Mouse (Mus musculus): ENCODE results near the gene Mpdu1. TPM values are rescaled to one million over a fixed set of nuclear protein-coding genes. Genes with fewer than 3 reads are reported as not detected.

Mpdu1 gene
- polyA plus RNA-seq, 1 experiment from 2014 or later = 34.5 TPM

- Histone ChIP-seq H3K36me3 (ENCODE audit: control insufficient read depth, insufficient read depth, low read length) (peaks cover 32% of the 10 kb centered on the region), H3K9ac (ENCODE audit: low read length) (peak overlapping the region; percentile 70), H3K4me3 (ENCODE audit: low read depth, low read length) (peak overlapping the region; percentile 50), H3K9me3 (ENCODE audit: control insufficient read depth, low read length) (no peaks in the 10 kb centered on the region), H3K4me1 (ENCODE audit: control insufficient read depth, insufficient read depth, low read length) (peaks cover 9% of the 10 kb centered on the region), H3K4me2 (peak overlapping the region; percentile 55), H3K27ac (ENCODE audit: low read depth, low read length) (no peak overlapping the region), H3K27me3 (ENCODE audit: control insufficient read depth, insufficient read depth, low read length) (no peaks in the 10 kb centered on the region)
- ATAC-seq (ENCODE audit: low FRiP score) (no peak), DNase-seq (ENCODE audit: low spot score, missing footprints) (peak; percentile 84)
- 80% methylated on average over 3 of the region's 3 CpGs for WGBS
These were observed 1.1 kb downstream of the Mpdu1 start for GRCm38 (mm10) chr11:69661221-69661881.

GRCm38 (mm10) chr11:69657462-69657881 lies 5.0 kb downstream of the Mpdu1 start:
- DNase-seq (ENCODE audit: low spot score, missing footprints) (peak; percentile 87), ATAC-seq (ENCODE audit: low FRiP score) (no peak)
- Histone ChIP-seq H3K4me2 (no peak overlapping the region), H3K27me3 (ENCODE audit: control insufficient read depth, insufficient read depth, low read length) (no peaks in the 10 kb centered on the region), H3K9ac (ENCODE audit: low read length) (no peak overlapping the region), H3K4me1 (ENCODE audit: control insufficient read depth, insufficient read depth, low read length) (peaks cover 11% of the 10 kb centered on the region), H3K27ac (ENCODE audit: low read depth, low read length) (no peak overlapping the region), H3K9me3 (ENCODE audit: control insufficient read depth, low read length) (no peaks in the 10 kb centered on the region), H3K36me3 (ENCODE audit: control insufficient read depth, insufficient read depth, low read length) (peaks cover 21% of the 10 kb centered on the region), H3K4me3 (ENCODE audit: low read depth, low read length) (no peak overlapping the region)
- 87% methylated on average over 15 of the region's 15 CpGs for WGBS

GRCm38 (mm10) chr11:69656617-69657461 lies 5.6 kb downstream of the Mpdu1 start:
- H3K27ac ChIP-seq (ENCODE audit: low read depth, low read length) = no peak overlapping the region
- 80% methylated on average over 10 of the region's 10 CpGs for WGBS
- H3K9me3 ChIP-seq (ENCODE audit: control insufficient read depth, low read length) = no peaks in the 10 kb centered on the region
- H3K27me3 ChIP-seq (ENCODE audit: control insufficient read depth, insufficient read depth, low read length) = no peaks in the 10 kb centered on the region
- DNase-seq (ENCODE audit: low spot score, missing footprints) (peak; percentile 96), ATAC-seq (ENCODE audit: low FRiP score) (no peak)
- no peak overlapping the region for H3K9ac ChIP-seq (ENCODE audit: low read length)
- no peak overlapping the region for H3K4me3 ChIP-seq (ENCODE audit: low read depth, low read length)
- H3K4me2 ChIP-seq = no peak overlapping the region
- peaks cover 11% of the 10 kb centered on the region for H3K4me1 ChIP-seq (ENCODE audit: control insufficient read depth, insufficient read depth, low read length)
- H3K36me3 ChIP-seq (ENCODE audit: control insufficient read depth, insufficient read depth, low read length) = peaks cover 28% of the 10 kb centered on the region

- Histone ChIP-seq H3K27ac (ENCODE audit: low read depth, low read length) (no peak overlapping the region), H3K9ac (ENCODE audit: low read length) (no peak overlapping the region), H3K4me2 (no peak overlapping the region), H3K36me3 (ENCODE audit: control insufficient read depth, insufficient read depth, low read length) (peaks cover 28% of the 10 kb centered on the region), H3K4me3 (ENCODE audit: low read depth, low read length) (no peak overlapping the region), H3K9me3 (ENCODE audit: control insufficient read depth, low read length) (no peaks in the 10 kb centered on the region), H3K27me3 (ENCODE audit: control insufficient read depth, insufficient read depth, low read length) (no peaks in the 10 kb centered on the region), H3K4me1 (ENCODE audit: control insufficient read depth, insufficient read depth, low read length) (0 out of 2 replicates have a peak, but pooled peaks cover 4% of the 10 kb centered on the region)
- 88% methylated on average over 5 of the region's 5 CpGs for WGBS
- no peak for DNase-seq (ENCODE audit: low spot score, missing footprints)
- ATAC-seq (ENCODE audit: low FRiP score) = no peak
These were observed 6.4 kb downstream of the Mpdu1 start for GRCm38 (mm10) chr11:69656065-69656455.

- Histone ChIP-seq H3K4me3 (ENCODE audit: low read depth, low read length) (no peak within 1 kb of the TSS), H3K4me1 (ENCODE audit: control insufficient read depth, insufficient read depth, low read length) (0 out of 2 replicates have a peak, but pooled peaks cover 4% of the 10 kb centered on the region), H3K9me3 (ENCODE audit: control insufficient read depth, low read length) (no peaks in the 10 kb centered on the region), H3K27me3 (ENCODE audit: control insufficient read depth, insufficient read depth, low read length) (no peaks in the 10 kb centered on the region), H3K9ac (ENCODE audit: low read length) (no peak within 1 kb of the TSS), H3K27ac (ENCODE audit: low read depth, low read length) (no peak within 1 kb of the TSS), H3K4me2 (no peak within 1 kb of the TSS), H3K36me3 (ENCODE audit: control insufficient read depth, insufficient read depth, low read length) (peaks cover 33% of the 10 kb centered on the region)
- peak; percentile 97 for DNase-seq (ENCODE audit: low spot score, missing footprints)
- WGBS = 22% methylated on average over 34 of the region's 34 CpGs
- peak; percentile 65; the same call in 1 of the 2 replicates for ATAC-seq (ENCODE audit: low FRiP score)
These were observed 7.0 kb downstream of the Mpdu1 start, which contains the start of gene Sox15 for GRCm38 (mm10) chr11:69655264-69656064. Sox15 (plus strand) TSS chr11:69655314.

- H3K4me3 ChIP-seq (ENCODE audit: low read depth, low read length) = no peak overlapping the region
- no peak overlapping the region for H3K4me2 ChIP-seq
- H3K4me1 ChIP-seq (ENCODE audit: control insufficient read depth, insufficient read depth, low read length) = 0 out of 2 replicates have a peak, but pooled peaks cover 4% of the 10 kb centered on the region
- no peaks in the 10 kb centered on the region for H3K9me3 ChIP-seq (ENCODE audit: control insufficient read depth, low read length)
- ATAC-seq (ENCODE audit: low FRiP score) = no peak
- H3K9ac ChIP-seq (ENCODE audit: low read length) = no peak overlapping the region
- no peak overlapping the region for H3K27ac ChIP-seq (ENCODE audit: low read depth, low read length)
- H3K27me3 ChIP-seq (ENCODE audit: control insufficient read depth, insufficient read depth, low read length) = no peaks in the 10 kb centered on the region
- 44% methylated on average over 9 of the region's 9 CpGs for WGBS
- DNase-seq (ENCODE audit: low spot score, missing footprints) = no peak
- peaks cover 38% of the 10 kb centered on the region for H3K36me3 ChIP-seq (ENCODE audit: control insufficient read depth, insufficient read depth, low read length)
These were observed 7.7 kb downstream of the Mpdu1 start for GRCm38 (mm10) chr11:69654760-69655159.

GRCm38 (mm10) chr11:69653399-69653798 lies 9.0 kb downstream of the Mpdu1 start:
- Histone ChIP-seq H3K36me3 (ENCODE audit: control insufficient read depth, insufficient read depth, low read length) (peaks cover 43% of the 10 kb centered on the region), H3K4me3 (ENCODE audit: low read depth, low read length) (no peak overlapping the region), H3K9ac (ENCODE audit: low read length) (no peak overlapping the region), H3K9me3 (ENCODE audit: control insufficient read depth, low read length) (no peaks in the 10 kb centered on the region), H3K4me1 (ENCODE audit: control insufficient read depth, insufficient read depth, low read length) (0 out of 2 replicates have a peak, but pooled peaks cover 4% of the 10 kb centered on the region), H3K4me2 (no peak overlapping the region), H3K27me3 (ENCODE audit: control insufficient read depth, insufficient read depth, low read length) (no peaks in the 10 kb centered on the region), H3K27ac (ENCODE audit: low read depth, low read length) (0 out of 2 replicates have a peak overlapping the region, but pooled peaks have one; percentile 2)
- no peak for ATAC-seq (ENCODE audit: low FRiP score)
- DNase-seq (ENCODE audit: low spot score, missing footprints) = no peak
- WGBS = 60% methylated on average over 5 of the region's 5 CpGs

- Histone ChIP-seq H3K9ac (ENCODE audit: low read length) (no peak overlapping the region), H3K27me3 (ENCODE audit: control insufficient read depth, insufficient read depth, low read length) (no peaks in the 10 kb centered on the region), H3K4me3 (ENCODE audit: low read depth, low read length) (no peak overlapping the region), H3K36me3 (ENCODE audit: control insufficient read depth, insufficient read depth, low read length) (peaks cover 52% of the 10 kb centered on the region), H3K9me3 (ENCODE audit: control insufficient read depth, low read length) (no peaks in the 10 kb centered on the region), H3K27ac (ENCODE audit: low read depth, low read length) (no peak overlapping the region), H3K4me1 (ENCODE audit: control insufficient read depth, insufficient read depth, low read length) (no peaks in the 10 kb centered on the region), H3K4me2 (no peak overlapping the region)
- DNase-seq (ENCODE audit: low spot score, missing footprints) (no peak), ATAC-seq (ENCODE audit: low FRiP score) (no peak)
- 96% methylated on average over 5 of the region's 5 CpGs for WGBS
These were observed 16.6 kb downstream of the Mpdu1 start for GRCm38 (mm10) chr11:69645860-69646259.

Measured in midbrain, embryonic 11.5 days (tissue).